Mouse (Mus musculus): ENCODE measurements around the gene Sec63. TPM values are rescaled to one million over a fixed set of nuclear protein-coding genes. Genes with fewer than 3 reads are reported as not detected.
A peak's percentile ranks its signal among the peaks of the same experiment; 100 is the strongest.

Gene Sec63
- polyA plus RNA-seq, 1 experiment from 2014 or later: 32.5 TPM

DNA sequence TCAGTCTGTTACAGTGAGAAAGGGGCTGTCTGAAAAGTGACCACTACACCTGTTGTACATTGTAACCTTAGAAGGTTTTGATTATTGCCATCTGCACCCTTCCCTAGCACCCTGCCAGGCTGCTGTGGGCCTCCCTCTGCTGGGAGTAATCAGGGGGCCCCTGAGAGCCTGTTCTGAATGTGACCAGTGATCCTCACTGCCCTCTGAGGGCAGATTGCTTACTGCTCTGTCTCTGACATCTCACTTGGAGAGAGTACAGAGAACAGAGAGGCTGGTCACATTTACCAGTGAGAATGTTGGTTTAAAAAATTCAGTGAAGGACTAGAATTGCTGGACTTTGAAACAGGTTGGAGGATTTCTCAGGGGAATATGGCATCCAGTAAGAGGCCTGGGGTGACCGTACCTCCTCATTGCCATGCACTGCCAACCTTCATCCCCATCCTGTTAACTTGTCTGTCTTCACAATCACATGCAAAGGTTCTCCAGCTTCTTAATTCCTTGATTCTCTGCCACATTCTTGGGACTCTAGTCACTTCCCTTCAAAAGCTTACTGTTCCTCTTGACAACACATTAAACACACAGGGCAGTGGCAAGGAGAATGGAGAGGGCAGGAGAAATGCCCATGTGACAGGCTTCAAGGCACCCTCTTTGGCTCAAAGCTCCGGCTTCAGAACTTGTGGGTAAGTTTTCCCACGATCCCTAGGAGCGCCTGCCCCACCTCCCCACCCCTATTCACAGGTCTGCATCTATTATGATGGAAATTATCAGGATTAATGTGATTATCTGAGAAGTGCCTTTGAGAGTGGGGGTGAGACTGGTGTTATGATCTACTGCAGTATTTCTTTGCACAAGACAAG, 72.8 kb downstream of the Sec63 start:
- peak; percentile 62 for DNase-seq (ENCODE audit: low spot score)
- peak; percentile 86 for ATAC-seq (replicated peaks; ENCODE audit: low FRiP score)
- WGBS: 27% methylated on average over 4 of the region's 4 CpGs

GRCm38 (mm10) chr10:42838106-42838505, 76.8 kb downstream of the Sec63 start:
- no peak for ATAC-seq (replicated peaks; ENCODE audit: low FRiP score)
- whole genome bisulfite sequencing: 89% methylated on average over 4 of the region's 4 CpGs
- H3K9ac ChIP-seq (ENCODE audit: low read length): no peak overlapping the region
- DNase-seq (ENCODE audit: low spot score): no peak
- no peaks in the 10 kb centered on the region; the same call in 1 of the 2 replicates for H3K9me3 ChIP-seq (ENCODE audit: control insufficient read depth, low read length)
- H3K4me1 ChIP-seq (replicated peaks; ENCODE audit: control insufficient read depth, insufficient read depth, low read length): peaks cover 12% of the 10 kb centered on the region
- H3K4me2 ChIP-seq (ENCODE audit: low read depth, low read length, severe bottlenecking): no peak overlapping the region
- no peaks in the 10 kb centered on the region for H3K27me3 ChIP-seq (ENCODE audit: control insufficient read depth, insufficient read depth, low read length)
- H3K4me3 ChIP-seq (ENCODE audit: low read depth, low read length): no peak overlapping the region
- H3K36me3 ChIP-seq (ENCODE audit: control insufficient read depth, insufficient read depth, low read length): no peaks in the 10 kb centered on the region
- H3K27ac ChIP-seq (ENCODE audit: low read depth, low read length): no peak overlapping the region

More for the DNA sequence above, 72.8 kb downstream of the Sec63 start:
- Histone ChIP-seq H3K27ac (ENCODE audit: low read depth, low read length) (peak overlapping the region; percentile 63; the same call in 1 of the 2 replicates), H3K4me2 (ENCODE audit: low read depth, low read length, severe bottlenecking) (no peak overlapping the region), H3K4me3 (ENCODE audit: low read depth, low read length) (no peak overlapping the region), H3K9ac (ENCODE audit: low read length) (0 out of 2 replicates have a peak overlapping the region, but pooled peaks have one; percentile 13), H3K9me3 (ENCODE audit: control insufficient read depth, low read length) (no peaks in the 10 kb centered on the region), H3K4me1 (replicated peaks; ENCODE audit: control insufficient read depth, insufficient read depth, low read length) (peaks cover 19% of the 10 kb centered on the region), H3K27me3 (ENCODE audit: control insufficient read depth, insufficient read depth, low read length) (no peaks in the 10 kb centered on the region), H3K36me3 (ENCODE audit: control insufficient read depth, insufficient read depth, low read length) (peaks cover under 1% of the 10 kb centered on the region; the same call in 1 of the 2 replicates)

DNA sequence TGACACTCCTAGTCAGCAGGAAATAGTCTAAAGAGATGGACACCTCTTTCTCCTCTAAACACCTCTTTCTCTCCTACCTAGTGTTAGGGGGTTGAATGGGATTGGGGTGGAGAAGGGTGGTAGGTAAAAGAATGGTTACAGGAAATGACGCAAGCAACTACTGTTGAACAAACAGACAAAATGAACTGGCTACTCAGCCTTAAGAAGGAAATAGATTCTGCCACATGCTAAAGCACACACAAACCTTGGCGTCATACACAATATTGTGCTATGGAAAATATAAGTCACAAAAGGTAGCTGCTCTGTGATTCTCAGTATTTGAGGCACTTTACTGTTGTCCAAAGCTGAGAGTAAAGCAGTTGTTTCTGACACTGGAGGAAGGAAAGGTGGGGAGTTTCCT, 77.4 kb downstream of the Sec63 start:
- no peaks in the 10 kb centered on the region for H3K36me3 ChIP-seq (ENCODE audit: control insufficient read depth, insufficient read depth, low read length)
- no peak overlapping the region for H3K4me2 ChIP-seq (ENCODE audit: low read depth, low read length, severe bottlenecking)
- no peaks in the 10 kb centered on the region for H3K27me3 ChIP-seq (ENCODE audit: control insufficient read depth, insufficient read depth, low read length)
- 98% methylated on average over 2 of the region's 2 CpGs for WGBS
- ATAC-seq (replicated peaks; ENCODE audit: low FRiP score) (no peak), DNase-seq (ENCODE audit: low spot score) (no peak)
- H3K9me3 ChIP-seq (ENCODE audit: control insufficient read depth, low read length): no peaks in the 10 kb centered on the region; the same call in 1 of the 2 replicates
- H3K9ac ChIP-seq (ENCODE audit: low read length): no peak overlapping the region
- no peak overlapping the region for H3K4me3 ChIP-seq (ENCODE audit: low read depth, low read length)
- H3K4me1 ChIP-seq (replicated peaks; ENCODE audit: control insufficient read depth, insufficient read depth, low read length): peaks cover 10% of the 10 kb centered on the region
- H3K27ac ChIP-seq (ENCODE audit: low read depth, low read length): no peak overlapping the region

- Histone ChIP-seq H3K27ac (ENCODE audit: low read depth, low read length) (no peak overlapping the region), H3K4me1 (replicated peaks; ENCODE audit: control insufficient read depth, insufficient read depth, low read length) (peaks cover 4% of the 10 kb centered on the region), H3K9me3 (ENCODE audit: control insufficient read depth, low read length) (no peaks in the 10 kb centered on the region; the same call in 1 of the 2 replicates), H3K27me3 (ENCODE audit: control insufficient read depth, insufficient read depth, low read length) (no peaks in the 10 kb centered on the region), H3K4me2 (ENCODE audit: low read depth, low read length, severe bottlenecking) (no peak overlapping the region), H3K4me3 (ENCODE audit: low read depth, low read length) (no peak overlapping the region), H3K36me3 (ENCODE audit: control insufficient read depth, insufficient read depth, low read length) (no peaks in the 10 kb centered on the region), H3K9ac (ENCODE audit: low read length) (no peak overlapping the region)
- 97% methylated on average over 11 of the region's 11 CpGs for WGBS
- DNase-seq (ENCODE audit: low spot score) (no peak), ATAC-seq (replicated peaks; ENCODE audit: low FRiP score) (no peak)
Measured at GRCm38 (mm10) chr10:42840036-42840435, 78.7 kb downstream of the Sec63 start.

DNA sequence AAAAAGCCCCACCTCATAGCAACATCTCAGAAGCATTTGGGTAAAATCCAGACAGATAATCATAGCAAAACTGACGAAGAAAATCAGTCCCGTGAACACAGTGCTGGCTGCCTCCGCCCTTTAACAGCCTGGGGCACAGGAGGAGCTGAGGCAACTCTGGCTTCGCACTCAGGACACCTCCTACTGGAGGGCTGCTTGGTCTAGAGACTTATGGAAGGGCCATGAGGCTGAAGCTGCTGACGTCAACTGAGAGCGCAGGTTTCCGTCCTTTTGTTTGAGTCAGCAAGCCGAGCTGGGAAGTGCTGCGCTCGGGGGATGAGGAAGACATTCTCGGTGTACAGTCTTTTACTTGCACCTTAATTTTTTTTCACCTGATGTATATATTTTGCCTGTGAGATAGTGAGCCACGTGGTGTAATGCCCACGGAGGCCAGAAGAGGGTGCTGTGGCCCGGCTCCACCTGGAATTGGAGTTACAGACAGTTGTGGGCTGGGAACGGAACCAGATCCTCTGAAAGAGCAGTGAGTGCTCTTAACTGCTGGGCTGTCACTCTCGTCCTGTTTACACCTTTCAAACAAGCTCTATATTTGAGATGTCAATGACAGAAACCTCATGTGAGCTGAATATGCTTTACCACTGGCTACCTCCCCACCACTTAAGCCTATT, 80.4 kb downstream of the Sec63 start:
- H3K27ac ChIP-seq (ENCODE audit: low read depth, low read length): no peak overlapping the region
- H3K36me3 ChIP-seq (ENCODE audit: control insufficient read depth, insufficient read depth, low read length): no peaks in the 10 kb centered on the region
- no peaks in the 10 kb centered on the region for H3K4me1 ChIP-seq (replicated peaks; ENCODE audit: control insufficient read depth, insufficient read depth, low read length)
- peak; percentile 60 for DNase-seq (ENCODE audit: low spot score)
- 63% methylated on average over 16 of the region's 16 CpGs for WGBS
- no peaks in the 10 kb centered on the region; the same call in 1 of the 2 replicates for H3K9me3 ChIP-seq (ENCODE audit: control insufficient read depth, low read length)
- no peak for ATAC-seq (replicated peaks; ENCODE audit: low FRiP score)
- no peak overlapping the region for H3K4me2 ChIP-seq (ENCODE audit: low read depth, low read length, severe bottlenecking)
- no peaks in the 10 kb centered on the region for H3K27me3 ChIP-seq (ENCODE audit: control insufficient read depth, insufficient read depth, low read length)
- H3K4me3 ChIP-seq (ENCODE audit: low read depth, low read length): no peak overlapping the region
- H3K9ac ChIP-seq (ENCODE audit: low read length): no peak overlapping the region

GRCm38 (mm10) chr10:42842358-42842757, 81.1 kb downstream of the Sec63 start:
- H3K9ac ChIP-seq (ENCODE audit: low read length): no peak overlapping the region
- H3K27me3 ChIP-seq (ENCODE audit: control insufficient read depth, insufficient read depth, low read length): no peaks in the 10 kb centered on the region
- ATAC-seq (replicated peaks; ENCODE audit: low FRiP score) (peak; percentile 70), DNase-seq (ENCODE audit: low spot score) (peak; percentile 87)
- H3K9me3 ChIP-seq (ENCODE audit: control insufficient read depth, low read length): no peaks in the 10 kb centered on the region; the same call in 1 of the 2 replicates
- H3K4me2 ChIP-seq (ENCODE audit: low read depth, low read length, severe bottlenecking): no peak overlapping the region
- H3K4me3 ChIP-seq (ENCODE audit: low read depth, low read length): no peak overlapping the region
- H3K4me1 ChIP-seq (replicated peaks; ENCODE audit: control insufficient read depth, insufficient read depth, low read length): no peaks in the 10 kb centered on the region
- H3K27ac ChIP-seq (ENCODE audit: low read depth, low read length): no peak overlapping the region
- WGBS: 19% methylated on average over 9 of the region's 9 CpGs
- no peaks in the 10 kb centered on the region for H3K36me3 ChIP-seq (ENCODE audit: control insufficient read depth, insufficient read depth, low read length)

GRCm38 (mm10) chr10:42843416-42843815, 82.1 kb downstream of the Sec63 start:
- H3K4me2 ChIP-seq (ENCODE audit: low read depth, low read length, severe bottlenecking): no peak overlapping the region
- H3K36me3 ChIP-seq (ENCODE audit: control insufficient read depth, insufficient read depth, low read length): no peaks in the 10 kb centered on the region
- no peaks in the 10 kb centered on the region; the same call in 1 of the 2 replicates for H3K9me3 ChIP-seq (ENCODE audit: control insufficient read depth, low read length)
- WGBS: 82% methylated on average over 1 of the region's 1 CpGs
- no peaks in the 10 kb centered on the region for H3K27me3 ChIP-seq (ENCODE audit: control insufficient read depth, insufficient read depth, low read length)
- H3K4me3 ChIP-seq (ENCODE audit: low read depth, low read length): no peak overlapping the region
- no peak for ATAC-seq (replicated peaks; ENCODE audit: low FRiP score)
- no peaks in the 10 kb centered on the region for H3K4me1 ChIP-seq (replicated peaks; ENCODE audit: control insufficient read depth, insufficient read depth, low read length)
- H3K27ac ChIP-seq (ENCODE audit: low read depth, low read length): no peak overlapping the region
- no peak for DNase-seq (ENCODE audit: low spot score)
- no peak overlapping the region for H3K9ac ChIP-seq (ENCODE audit: low read length)

- Histone ChIP-seq H3K27ac (ENCODE audit: low read depth, low read length) (no peak overlapping the region), H3K4me2 (ENCODE audit: low read depth, low read length, severe bottlenecking) (no peak overlapping the region), H3K9me3 (ENCODE audit: control insufficient read depth, low read length) (no peaks in the 10 kb centered on the region), H3K9ac (ENCODE audit: low read length) (no peak overlapping the region), H3K4me1 (replicated peaks; ENCODE audit: control insufficient read depth, insufficient read depth, low read length) (no peaks in the 10 kb centered on the region), H3K27me3 (ENCODE audit: control insufficient read depth, insufficient read depth, low read length) (no peaks in the 10 kb centered on the region), H3K4me3 (ENCODE audit: low read depth, low read length) (no peak overlapping the region), H3K36me3 (ENCODE audit: control insufficient read depth, insufficient read depth, low read length) (no peaks in the 10 kb centered on the region)
- no peak for DNase-seq (ENCODE audit: low spot score)
- ATAC-seq (replicated peaks; ENCODE audit: low FRiP score): no peak
- WGBS: 71% methylated on average over 1 of the region's 1 CpGs
Measured at GRCm38 (mm10) chr10:42845480-42845879, 84.2 kb downstream of the Sec63 start.

All from forebrain, embryonic 11.5 days (tissue).